Mouse (Mus musculus) liver (tissue): Measurements from ENCODE around the gene B4galt4.

Experiments
- DNase-seq: peaks from one replicate; pipeline ENCODE4 v3.0.0-alpha.2; 2020; ENCODE audit warnings: mixed read lengths

The B4galt4 gene

DNA sequence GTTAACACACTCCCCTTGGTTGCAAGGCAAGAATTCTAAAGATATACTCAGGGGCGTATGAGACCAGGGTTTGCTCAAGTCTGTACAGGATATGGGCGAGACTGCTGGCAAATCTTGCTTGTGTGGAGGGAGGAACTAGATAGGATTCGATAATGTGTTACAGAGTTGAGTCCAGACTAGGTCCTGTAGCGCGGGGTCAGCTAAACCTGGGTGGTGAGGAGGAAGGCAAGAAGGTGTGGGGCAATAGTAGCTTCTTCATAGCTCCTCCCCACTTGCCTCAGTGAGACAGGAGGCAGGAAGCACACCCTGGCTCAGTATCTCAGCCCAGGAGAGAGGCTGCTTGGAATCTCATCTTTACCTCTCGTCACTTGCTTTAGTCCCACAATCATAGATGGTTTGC, 12.9 kb upstream of the B4galt4 start:
- no peak for DNase-seq

DNA sequence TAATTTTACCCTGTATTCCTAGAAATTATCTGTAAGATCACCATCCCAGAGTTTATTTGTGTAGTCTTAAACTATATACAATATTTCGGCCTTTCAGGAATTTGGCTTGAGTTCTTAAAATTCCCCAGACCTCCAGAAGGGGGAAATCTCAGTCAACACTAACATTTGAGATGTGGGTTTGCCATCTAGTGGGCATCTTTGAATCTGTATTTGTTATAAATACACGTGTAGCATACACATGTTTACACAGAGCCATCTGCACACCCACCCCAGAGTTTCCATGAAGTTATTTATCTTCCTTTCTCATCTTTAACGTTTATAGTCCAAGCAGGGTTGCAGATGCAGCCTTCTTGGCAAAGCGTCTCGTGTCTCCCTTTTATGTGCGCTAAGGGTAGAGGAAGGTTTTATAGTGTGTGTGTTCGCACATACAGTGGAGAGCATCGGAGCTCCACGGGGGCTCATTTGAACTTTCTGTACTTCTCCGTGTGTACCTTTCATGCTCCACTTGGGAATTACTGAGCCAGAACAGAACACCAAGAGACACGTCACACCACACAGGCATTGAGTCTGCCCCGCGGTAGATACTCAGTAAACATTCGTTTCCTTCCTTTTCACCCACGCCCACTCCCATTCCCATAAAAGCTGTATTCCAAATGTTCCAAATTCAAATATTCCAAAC, 12.3 kb upstream of the B4galt4 start:
- no peak for DNase-seq

DNA sequence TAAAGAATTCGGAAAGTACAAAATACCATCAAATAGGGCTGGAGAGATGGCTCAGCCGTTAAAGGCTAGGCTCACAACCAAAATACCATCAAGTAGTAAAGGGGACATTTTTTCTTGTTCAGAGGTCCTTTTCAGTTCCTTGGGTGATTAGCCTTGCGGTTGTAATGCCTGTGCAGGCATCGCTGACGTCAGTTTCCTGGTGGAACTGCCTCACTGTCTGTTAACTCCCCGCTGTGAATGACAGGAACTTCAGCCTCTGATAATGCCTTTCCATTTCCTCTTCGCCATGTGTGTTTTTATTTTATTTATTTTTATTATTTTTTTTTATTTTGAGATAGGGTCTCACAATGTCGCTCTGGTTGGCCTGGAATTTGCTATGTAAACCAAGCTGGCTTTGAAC, 11.1 kb upstream of the B4galt4 start:
- peak; percentile 25 for DNase-seq

DNA sequence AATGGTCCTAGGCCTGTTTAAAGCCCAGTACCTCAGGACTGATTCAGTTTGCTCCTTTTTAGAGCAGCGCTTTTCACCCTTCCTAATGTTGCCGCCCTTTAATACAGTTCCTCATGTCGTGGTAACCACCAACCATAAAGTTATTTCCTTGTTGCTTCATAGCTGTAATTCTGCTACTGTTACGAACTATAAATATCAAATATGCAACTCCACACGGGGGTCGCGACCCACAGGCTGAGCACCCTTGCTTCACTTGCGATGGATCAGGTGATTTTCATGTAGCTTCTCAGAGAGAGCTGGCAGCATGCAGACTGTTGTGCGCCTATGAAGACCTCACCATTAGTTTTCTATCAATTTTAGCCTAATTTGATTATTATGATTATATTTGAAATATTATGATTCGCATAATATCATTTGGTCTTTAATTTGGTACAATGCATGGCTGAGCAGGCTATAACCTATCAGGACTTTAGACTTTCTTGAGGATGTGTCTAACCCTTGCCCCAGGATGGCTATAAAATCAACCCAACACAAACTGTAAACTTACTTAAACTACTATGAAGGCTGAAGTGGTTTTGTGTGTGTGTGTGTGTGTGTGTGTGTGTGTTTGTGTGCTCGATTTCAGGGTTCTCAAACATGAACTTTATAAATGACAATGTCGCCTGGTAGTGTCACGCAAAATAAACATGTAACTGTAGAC, 710 bp upstream of the B4galt4 start:
- DNase-seq = no peak

DNA sequence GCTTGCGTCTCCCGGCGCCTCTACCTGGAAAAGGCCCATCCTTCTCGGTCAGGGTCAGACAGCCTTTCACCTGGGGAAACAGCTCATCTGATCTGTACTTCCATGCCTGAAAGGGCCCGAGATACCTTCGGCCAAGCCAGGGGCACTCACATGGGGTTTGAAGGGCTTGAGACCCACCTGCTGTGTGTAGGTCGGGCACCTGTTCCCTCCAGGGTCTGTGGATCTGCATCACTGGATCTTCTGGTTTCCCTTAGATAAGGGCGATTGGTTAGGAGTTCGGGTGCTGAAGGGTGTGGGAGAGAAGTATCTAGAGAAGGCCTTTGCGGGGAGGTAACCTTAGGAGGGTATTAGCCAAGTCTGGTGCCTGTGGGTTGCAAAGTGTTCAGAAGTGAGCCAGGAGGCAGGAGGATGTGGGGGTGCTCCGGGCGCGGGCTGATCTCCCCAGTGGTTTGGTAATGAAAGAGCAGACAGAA, 631 bp downstream of the B4galt4 start:
- DNase-seq = no peak

DNA sequence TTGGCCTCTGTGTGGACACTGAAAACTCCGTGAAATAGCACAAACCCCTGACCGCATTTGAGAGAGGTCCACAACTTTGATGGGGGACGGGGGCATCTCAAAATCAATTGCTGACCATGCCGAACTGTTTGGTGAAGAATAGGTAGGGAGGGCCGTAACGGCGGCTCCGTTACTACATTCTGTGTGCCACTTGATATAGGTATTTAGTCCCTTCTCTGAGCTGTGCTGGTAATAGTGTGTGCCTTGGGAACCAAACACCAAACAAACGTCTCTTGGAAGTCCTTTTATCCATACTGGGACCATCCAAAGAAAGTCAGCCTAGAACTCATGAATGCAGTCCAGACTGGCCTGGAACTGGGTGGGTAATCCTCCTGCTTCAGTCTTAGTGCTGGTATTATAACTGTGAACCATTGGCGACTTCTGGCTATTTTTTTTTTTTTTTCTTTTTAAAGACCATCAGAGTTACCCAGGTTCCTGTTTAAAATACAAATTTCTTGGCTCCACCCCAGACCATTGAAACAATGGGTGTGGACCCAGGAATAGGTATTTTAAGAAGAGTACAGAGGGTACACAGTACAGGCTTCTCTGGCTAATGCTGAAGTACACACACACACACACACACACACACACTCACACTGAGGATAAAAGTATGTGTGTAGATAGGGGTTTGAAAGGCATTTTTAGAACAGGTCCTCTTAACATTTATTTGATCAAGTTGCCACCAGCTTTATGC, 2.0 kb downstream of the B4galt4 start:
- no peak for DNase-seq

DNA sequence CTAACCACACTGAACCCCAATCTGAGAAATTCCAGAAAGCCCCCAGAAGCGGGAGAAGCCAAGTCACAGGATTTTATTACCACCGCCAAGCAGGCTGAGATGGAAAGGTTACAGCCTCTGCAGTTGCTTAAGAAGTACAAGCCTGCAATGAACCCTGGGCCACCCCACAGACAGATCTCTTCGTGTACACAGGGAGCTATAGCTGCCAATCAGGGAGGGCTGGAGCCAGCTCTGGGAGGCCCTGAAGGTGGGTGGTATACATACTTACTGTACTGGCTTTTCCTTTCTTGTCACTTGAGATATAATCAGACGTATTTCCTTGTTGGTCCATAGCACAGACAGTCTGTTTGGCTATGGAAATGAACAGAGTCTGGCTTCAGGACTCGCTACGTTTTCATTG, 8.7 kb downstream of the B4galt4 start:
- DNase-seq = no peak

DNA sequence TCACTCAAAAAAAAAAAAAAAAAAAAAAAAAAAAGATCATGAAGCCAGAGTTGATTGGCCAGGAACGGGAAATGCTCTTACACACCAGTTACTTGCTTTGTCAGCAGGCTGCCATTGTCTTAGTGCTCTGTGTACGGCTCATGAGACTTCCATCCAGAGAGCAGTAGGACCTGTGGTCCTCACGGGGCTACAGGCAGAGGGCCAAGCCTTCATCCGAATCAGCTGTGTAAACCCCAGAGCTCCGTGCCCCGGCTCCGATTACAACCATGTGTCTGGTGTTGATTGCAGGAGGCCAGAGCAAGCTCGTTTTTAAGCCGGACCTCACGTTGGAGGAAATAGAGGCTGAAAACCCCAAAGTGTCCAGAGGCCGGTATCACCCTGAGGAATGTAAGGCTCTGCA, 11.6 kb downstream of the B4galt4 start:
- no peak for DNase-seq

DNA sequence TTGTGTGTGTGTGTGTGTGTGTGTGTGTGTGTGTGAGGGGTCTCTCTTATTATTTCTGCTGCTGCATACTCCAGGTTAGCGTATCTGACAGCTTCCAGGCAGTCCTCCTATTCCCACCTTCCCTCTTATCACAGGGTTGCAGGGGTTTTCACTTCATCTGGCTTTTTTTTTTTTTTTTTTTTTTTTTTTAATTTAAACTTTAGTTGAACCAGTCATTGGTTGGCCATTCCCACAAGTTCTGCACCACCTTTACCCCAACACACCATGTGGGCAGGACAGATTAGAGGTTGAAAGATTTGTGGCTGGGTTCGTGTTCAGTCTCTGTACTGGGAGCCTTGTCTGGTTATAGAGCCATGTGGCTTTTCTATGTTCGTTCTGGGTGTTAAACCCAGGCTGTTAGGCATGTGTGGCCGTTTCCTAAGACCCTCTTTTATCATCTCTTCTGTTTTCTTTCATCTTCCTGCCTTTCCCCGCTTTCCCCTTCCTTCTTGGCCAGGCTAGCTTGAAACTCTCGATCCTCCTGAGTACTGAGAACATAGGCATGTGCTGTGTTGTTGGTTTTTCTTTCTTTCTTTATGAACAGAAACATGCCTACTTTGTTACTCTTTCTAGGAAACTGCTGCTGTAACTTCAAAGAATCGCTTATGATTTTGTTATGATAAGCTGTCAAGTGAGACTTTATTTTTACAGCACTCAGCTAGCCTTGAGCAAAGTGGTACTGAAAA, 13.6 kb downstream of the B4galt4 start:
- peak; percentile 53 for DNase-seq

DNA sequence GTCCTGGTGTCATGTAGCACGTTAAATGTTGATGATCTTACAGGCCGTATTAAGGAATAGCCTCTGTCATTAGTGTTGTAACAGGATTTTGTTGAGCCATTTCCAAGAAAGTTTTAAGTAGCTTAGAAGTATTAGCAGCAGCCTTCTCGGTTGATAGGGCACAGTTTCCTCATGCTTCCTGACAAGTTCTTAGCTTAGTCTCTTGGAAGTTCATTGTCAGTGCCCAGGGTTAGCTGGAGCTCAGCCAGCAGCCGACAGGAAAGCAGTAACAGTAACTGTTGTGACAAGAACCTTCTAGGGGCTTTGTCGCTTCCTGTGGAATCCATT, 14.1 kb downstream of the B4galt4 start:
- DNase-seq = peak; percentile 33

DNA sequence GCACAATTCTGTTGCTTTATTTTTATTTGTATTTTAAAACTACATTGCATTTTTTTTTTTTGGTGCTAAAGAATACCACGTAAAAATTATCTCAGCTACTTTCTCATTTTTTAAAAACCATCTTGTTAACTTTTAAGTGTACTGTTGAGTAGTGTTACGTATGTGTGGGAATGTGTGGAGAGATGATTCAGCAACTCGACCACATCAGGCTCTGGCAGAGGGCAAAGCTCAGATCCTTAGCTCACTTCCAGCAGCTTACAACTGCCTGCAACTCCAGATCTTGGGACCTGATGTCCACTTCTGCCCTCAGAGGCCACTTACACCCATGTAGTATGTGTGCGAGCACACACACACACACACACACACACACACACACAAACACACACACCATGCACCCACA, 14.5 kb downstream of the B4galt4 start:
- no peak for DNase-seq

DNA sequence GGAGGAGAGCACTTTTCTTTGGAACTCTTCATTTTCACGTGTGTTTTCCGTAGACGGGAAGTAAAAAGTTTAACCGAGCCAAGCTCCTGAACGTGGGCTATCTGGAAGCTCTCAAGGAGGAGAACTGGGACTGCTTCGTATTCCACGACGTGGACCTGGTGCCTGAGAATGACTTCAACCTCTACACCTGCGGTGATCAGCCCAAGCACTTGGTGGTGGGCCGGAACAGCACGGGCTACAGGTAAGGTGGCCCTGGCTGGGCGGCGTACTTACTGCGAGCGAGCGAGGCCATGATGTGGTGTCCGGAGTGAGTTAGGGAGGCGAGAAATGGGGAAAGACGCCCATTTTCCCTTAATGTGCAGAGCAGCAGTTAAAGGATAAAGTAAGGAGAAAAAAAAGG, 15.6 kb downstream of the B4galt4 start:
- DNase-seq = no peak

DNA sequence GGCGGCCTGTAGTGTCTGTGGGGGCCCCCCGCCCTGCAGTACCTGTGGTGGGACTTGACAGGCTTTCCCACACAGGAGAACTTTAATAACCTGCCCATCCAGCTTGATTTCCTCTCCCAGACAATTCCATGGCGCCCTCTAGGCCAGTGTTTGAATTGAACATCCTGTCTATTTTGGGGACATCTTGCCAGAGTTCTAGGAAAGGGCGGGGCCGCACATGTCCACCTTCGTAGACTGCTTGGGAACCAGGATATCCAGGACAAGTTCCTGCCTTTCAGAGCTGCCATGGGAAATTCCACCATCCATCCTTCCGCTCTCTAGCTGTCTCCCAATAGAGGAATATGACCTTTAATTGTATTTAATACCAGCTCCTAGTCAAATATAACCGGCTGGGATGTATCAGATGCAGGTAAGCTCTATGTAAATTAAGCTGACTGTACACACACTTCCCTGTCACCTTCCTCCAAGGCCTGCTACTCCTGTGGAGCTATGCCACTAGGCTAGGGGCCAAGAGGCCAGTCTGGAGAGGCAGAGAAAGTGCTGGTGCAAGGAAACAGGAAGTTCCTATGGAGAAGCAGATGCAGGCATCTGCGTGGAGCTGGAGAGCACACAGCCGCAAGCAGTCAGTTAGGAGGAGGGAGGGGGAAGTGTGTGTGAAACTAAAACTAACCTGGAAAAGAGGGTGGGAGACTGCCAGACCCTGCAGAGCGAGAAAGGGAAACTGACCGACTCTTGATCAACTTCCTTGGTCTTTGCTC, 16.2 kb downstream of the B4galt4 start:
- DNase-seq = peak; percentile 29

DNA sequence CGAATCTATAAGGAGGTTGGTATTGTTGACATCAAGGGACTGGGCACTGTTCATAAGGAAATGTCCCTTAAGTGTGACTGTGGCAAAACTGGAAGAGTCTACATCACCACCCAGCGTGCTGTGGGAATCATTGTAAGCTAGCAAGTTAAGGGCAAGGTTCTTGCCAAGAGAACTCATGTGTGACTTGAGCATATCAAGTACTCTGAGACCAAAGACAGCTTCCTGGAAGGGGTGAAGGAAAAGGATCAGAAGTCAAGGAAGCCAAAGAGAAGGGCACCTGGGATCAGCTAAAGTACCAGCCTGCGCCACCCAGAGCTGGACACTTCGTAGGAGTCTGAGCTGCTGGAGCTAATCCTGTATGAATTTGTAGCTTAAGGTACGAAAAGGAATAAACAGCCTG, 18.2 kb downstream of the B4galt4 start:
- no peak for DNase-seq

DNA sequence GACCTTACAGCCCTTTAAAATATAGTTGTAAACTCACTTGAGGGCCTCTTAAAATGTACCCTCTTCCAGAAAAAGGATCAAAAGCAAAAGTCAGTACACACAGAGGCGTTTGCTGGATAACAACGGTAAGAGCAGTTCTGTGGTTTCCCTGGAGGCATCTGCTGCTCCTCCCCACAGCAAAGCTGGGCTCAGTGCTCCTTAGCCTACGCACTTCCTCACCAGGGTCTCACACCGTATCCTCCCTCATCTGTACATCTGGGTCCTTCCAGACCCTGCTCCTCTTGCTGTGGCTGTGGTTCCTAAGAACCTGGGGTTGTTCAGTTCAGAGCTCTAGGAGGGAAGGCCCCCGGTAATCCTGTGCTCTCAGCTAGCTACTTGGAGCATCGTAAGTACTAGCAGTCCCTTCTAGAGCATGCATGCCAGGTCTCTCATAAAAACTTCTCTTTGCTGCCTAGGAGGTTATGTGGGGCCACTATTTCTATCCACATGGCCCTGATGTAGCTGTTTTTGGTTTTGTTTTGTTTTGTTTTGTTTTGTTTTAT, 18.8 kb downstream of the B4galt4 start:
- DNase-seq = no peak

DNA sequence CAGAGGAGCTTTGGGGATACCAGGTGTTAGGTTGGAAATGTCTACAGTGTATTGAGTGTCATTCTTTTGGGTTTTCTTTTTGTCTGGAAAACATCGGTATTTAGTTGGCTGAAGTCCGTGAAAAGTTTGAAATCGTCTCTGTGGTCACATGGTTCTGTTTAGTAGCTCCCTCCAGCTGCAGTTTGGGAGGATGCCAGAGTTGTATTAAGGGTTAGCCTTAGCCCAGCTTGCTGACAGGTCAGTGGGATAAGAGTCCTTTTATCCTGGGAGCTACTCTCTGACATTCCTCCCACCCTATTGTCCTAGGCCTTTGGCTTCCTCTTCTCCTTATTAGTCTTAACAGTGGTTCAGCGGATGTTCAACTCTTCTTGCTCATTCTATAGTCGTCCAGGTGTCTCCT, 19.9 kb downstream of the B4galt4 start:
- DNase-seq = no peak

DNA sequence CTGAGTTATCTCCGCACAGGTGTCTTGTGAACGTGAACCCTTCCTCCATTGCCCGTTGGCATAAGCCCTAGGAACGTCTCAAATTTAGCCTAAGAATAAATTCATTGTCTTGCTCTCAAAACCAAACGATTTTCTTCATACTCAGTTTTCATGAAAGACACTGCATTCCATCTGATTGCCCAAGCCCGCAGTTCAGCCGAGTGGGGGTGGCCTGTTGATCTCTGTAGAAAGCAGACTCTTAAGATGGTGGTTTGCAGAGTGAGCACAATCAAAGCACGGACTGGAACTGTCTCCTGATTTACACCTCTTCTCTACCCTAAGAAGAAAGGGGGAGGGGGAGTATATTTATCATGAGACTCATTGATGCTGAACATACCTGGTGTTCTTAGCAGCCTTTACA, 20.3 kb downstream of the B4galt4 start:
- no peak for DNase-seq

DNA sequence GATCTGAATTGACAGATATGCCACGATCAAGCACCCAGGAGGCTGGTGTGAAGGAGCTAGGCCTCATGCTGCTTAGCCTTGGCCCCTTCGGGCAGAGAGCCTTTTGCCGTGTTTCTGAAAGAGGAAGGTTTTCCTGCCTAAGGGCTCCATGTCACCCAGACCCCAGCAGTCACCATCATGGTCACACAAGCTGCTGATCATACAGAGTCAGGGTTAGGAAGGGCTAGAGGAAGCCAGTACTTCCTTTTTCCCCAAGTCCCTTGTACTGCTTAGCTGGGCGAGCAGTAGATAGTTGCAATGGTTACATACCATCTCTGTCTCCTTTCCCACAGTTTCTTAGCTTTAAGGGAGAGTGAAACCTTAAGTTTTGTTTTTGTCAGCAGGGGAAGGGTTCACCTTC, 21.4 kb downstream of the B4galt4 start:
- no peak for DNase-seq

DNA sequence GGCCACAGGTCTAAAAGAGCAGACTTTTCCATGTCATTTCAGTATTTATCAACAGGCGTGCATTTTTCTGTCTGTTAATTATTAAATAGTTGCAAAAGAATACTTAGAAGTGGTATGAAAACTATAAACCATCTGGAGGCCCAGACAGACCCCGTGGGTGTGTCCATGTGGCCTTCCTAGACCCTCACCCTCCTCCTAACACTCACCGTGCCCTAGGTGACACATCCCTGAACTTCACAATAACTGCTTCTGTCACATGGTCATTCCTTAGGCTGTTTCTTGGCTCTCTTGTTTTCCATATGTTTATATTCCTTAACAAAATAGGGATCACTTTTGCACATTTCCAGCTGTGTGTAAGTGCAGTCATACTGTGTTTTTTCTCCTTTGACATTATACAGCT, 24.6 kb downstream of the B4galt4 start:
- DNase-seq = no peak

DNA sequence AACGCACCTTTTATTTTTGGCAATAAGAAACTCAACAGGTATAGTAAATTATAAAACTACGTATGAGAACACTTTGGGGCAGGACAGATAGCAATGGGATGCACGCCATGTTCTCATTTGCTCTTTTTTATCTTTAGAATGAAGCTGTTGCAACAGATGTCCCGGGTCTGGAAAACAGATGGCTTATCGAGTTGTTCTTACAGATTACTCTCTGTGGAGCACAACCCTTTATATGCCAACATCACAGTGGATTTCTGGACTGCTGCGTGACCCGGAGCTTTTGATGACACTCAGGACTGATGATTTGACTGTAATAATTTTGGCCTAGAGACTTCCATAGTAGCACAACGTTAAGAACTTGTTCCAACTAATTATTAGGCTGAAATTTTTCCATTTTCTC, 25.7 kb downstream of the B4galt4 start:
- DNase-seq = no peak

DNA sequence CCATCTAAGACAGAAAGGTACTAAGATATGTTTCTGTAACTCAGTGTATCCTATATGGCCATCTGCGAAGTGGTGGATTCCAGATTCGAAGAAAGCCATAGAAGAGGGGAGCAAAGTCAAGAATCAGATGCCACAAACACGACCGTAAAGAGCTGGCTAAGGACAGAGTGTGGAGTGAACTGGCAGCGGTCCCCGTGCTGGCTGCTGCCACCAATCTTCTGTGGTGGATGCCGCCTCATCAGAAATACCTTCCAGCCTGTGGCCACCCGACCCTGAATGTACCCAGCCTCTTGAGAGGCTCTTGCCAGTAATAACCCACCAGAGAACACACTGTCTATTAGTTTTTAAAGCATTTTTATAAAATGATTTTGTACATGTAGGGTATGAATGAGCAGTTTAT, 26.3 kb downstream of the B4galt4 start:
- no peak for DNase-seq

DNA sequence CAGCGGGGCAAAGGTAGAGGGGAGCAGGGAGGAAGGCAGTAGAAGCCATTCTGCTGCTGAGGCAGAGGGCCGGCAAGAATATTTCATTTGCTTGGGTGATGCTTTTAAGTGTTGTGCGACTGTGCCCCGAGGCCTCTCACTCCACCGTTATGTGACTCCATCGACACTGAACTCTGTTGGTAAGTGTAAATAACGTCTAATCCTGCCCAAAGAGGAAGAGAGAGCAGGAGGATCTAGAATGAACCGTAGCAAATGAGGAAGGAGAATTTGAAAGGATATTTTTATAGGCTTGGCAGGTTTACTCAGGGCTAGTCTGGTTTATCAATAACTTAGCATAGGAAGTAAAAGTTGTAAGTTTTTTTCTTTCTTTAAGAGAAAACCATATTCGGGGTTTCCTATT, 27.5 kb downstream of the B4galt4 start:
- no peak for DNase-seq

DNA sequence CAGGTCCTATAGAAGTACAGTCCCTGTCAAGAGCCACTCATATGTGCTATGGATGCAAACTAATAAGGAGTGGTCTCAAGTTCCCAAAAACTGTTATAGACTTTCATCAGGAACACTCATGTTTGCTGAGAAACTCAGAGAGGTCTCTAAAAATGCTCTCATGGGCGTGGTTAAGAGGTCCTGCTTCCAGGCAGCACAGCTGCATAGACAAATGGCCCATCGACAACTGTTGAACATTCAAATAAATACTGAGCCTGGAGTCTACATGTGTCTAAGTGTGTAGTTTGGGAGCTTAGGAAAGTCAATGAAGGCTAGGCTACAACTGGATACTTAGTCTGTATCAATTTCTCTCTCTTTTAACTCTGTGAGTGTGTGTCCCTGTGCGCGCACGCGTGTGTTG, 29.1 kb downstream of the B4galt4 start:
- no peak for DNase-seq
